Mouse (Mus musculus): ENCODE results near the gene Itpkc. TPM values are rescaled to one million over a fixed set of nuclear protein-coding genes. Genes with fewer than 3 reads are reported as not detected.

Itpkc gene
- polyA plus RNA-seq, 1 experiment, result 6.8 TPM

GRCm38 (mm10) chr7:27174896-27175295, 53.6 kb downstream of the Itpkc start:
- no peaks in the 10 kb centered on the region for H3K27me3 ChIP-seq (replicated peaks; ENCODE audit: control insufficient read depth, insufficient read depth, low read length)
- H3K27ac ChIP-seq (ENCODE audit: insufficient read depth, low read depth, low read length), result no peak overlapping the region
- no peak for DNase-seq
- H3K4me1 ChIP-seq (ENCODE audit: control insufficient read depth, insufficient read depth, low read length), result peaks cover 6% of the 10 kb centered on the region; the same call in 1 of the 2 replicates
- H3K36me3 ChIP-seq (ENCODE audit: control insufficient read depth, insufficient read depth, low read length), result peaks cover 3% of the 10 kb centered on the region
- TF ChIP-seq POLR2A (IDR thresholded peaks at IDR 0.05; ENCODE audit: low read depth, low read length), result no peak
- TF ChIP-seq CTCF (conservative IDR thresholded peaks at IDR 0.05; ENCODE audit: insufficient read depth, insufficient read length, low read depth, low read length), result no peak
- no peak overlapping the region for H3K4me3 ChIP-seq (ENCODE audit: insufficient read depth, low read depth, low read length)
- WGBS, result 74% methylated on average over 7 of the region's 7 CpGs

- no peak for DNase-seq
- Histone ChIP-seq H3K27ac (ENCODE audit: insufficient read depth, low read depth, low read length) (no peak overlapping the region), H3K4me3 (ENCODE audit: insufficient read depth, low read depth, low read length) (no peak overlapping the region), H3K4me1 (ENCODE audit: control insufficient read depth, insufficient read depth, low read length) (peaks cover 2% of the 10 kb centered on the region; the same call in 1 of the 2 replicates), H3K27me3 (replicated peaks; ENCODE audit: control insufficient read depth, insufficient read depth, low read length) (no peaks in the 10 kb centered on the region), H3K36me3 (ENCODE audit: control insufficient read depth, insufficient read depth, low read length) (peaks cover 3% of the 10 kb centered on the region)
- WGBS, result 88% methylated on average over 15 of the region's 15 CpGs
- TF ChIP-seq POLR2A (IDR thresholded peaks at IDR 0.05; ENCODE audit: low read depth, low read length) (no peak), CTCF (conservative IDR thresholded peaks at IDR 0.05; ENCODE audit: insufficient read depth, insufficient read length, low read depth, low read length) (no peak)
Observed at GRCm38 (mm10) chr7:27174496-27174895, 54.0 kb downstream of the Itpkc start.

DNA sequence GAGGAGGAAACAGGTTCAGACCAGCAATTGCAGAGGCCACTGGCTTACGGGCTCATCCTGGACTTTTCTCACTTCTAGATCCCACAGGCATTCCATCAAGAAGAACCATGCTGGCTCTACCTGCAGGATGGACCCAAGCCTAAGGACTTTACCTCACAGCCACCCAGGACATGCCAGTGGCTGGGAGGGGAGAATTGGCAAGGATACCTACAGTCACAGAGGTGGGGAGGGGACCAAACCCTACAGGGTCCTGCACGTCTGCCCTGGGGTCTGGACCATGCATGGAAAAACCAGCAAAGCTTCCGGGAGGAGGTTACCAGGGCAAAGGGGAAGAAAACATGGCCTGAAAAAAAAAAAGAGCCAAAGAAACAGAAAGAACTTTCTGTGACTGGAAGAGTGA, 57.5 kb downstream of the Itpkc start:
- H3K4me3 ChIP-seq (ENCODE audit: insufficient read depth, low read depth, low read length), result no peak overlapping the region
- DNase-seq, result no peak
- no peak overlapping the region for H3K27ac ChIP-seq (ENCODE audit: insufficient read depth, low read depth, low read length)
- no peak for TF ChIP-seq CTCF (conservative IDR thresholded peaks at IDR 0.05; ENCODE audit: insufficient read depth, insufficient read length, low read depth, low read length)
- no peak for TF ChIP-seq POLR2A (IDR thresholded peaks at IDR 0.05; ENCODE audit: low read depth, low read length)
- H3K36me3 ChIP-seq (ENCODE audit: control insufficient read depth, insufficient read depth, low read length), result peaks cover 3% of the 10 kb centered on the region
- 89% methylated on average over 3 of the region's 3 CpGs for WGBS
- H3K4me1 ChIP-seq (ENCODE audit: control insufficient read depth, insufficient read depth, low read length), result peaks cover 14% of the 10 kb centered on the region
- no peaks in the 10 kb centered on the region for H3K27me3 ChIP-seq (replicated peaks; ENCODE audit: control insufficient read depth, insufficient read depth, low read length)

- TF ChIP-seq CTCF (conservative IDR thresholded peaks at IDR 0.05; ENCODE audit: insufficient read depth, insufficient read length, low read depth, low read length) (no peak), POLR2A (IDR thresholded peaks at IDR 0.05; ENCODE audit: low read depth, low read length) (no peak)
- WGBS, result 54% methylated on average over 5 of the region's 5 CpGs
- peak overlapping the region; percentile 21; the same call in 1 of the 2 replicates for H3K27ac ChIP-seq (ENCODE audit: insufficient read depth, low read depth, low read length)
- H3K36me3 ChIP-seq (ENCODE audit: control insufficient read depth, insufficient read depth, low read length), result peaks cover 3% of the 10 kb centered on the region
- peak; percentile 55 for DNase-seq
- no peak overlapping the region; the same call in 1 of the 2 replicates for H3K4me3 ChIP-seq (ENCODE audit: insufficient read depth, low read depth, low read length)
- no peaks in the 10 kb centered on the region for H3K27me3 ChIP-seq (replicated peaks; ENCODE audit: control insufficient read depth, insufficient read depth, low read length)
- H3K4me1 ChIP-seq (ENCODE audit: control insufficient read depth, insufficient read depth, low read length), result peaks cover 26% of the 10 kb centered on the region
Observed at GRCm38 (mm10) chr7:27168371-27168770, 60.1 kb downstream of the Itpkc start.

- TF ChIP-seq POLR2A (IDR thresholded peaks at IDR 0.05; ENCODE audit: low read depth, low read length) (no peak), CTCF (conservative IDR thresholded peaks at IDR 0.05; ENCODE audit: insufficient read depth, insufficient read length, low read depth, low read length) (no peak)
- H3K27ac ChIP-seq (ENCODE audit: insufficient read depth, low read depth, low read length), result peak overlapping the region; percentile 81
- no peaks in the 10 kb centered on the region for H3K27me3 ChIP-seq (replicated peaks; ENCODE audit: control insufficient read depth, insufficient read depth, low read length)
- peak overlapping the region; percentile 46 for H3K4me3 ChIP-seq (ENCODE audit: insufficient read depth, low read depth, low read length)
- H3K36me3 ChIP-seq (ENCODE audit: control insufficient read depth, insufficient read depth, low read length), result peaks cover 2% of the 10 kb centered on the region
- WGBS, result 63% methylated on average over 11 of the region's 11 CpGs
- peaks cover 30% of the 10 kb centered on the region for H3K4me1 ChIP-seq (ENCODE audit: control insufficient read depth, insufficient read depth, low read length)
- DNase-seq, result no peak
Observed at GRCm38 (mm10) chr7:27167475-27168094, 60.9 kb downstream of the Itpkc start.

GRCm38 (mm10) chr7:27166614-27167474, 61.6 kb downstream of the Itpkc start, which contains the start of gene Egln2:
Egln2 (minus strand) TSS chr7:27166802.
- Histone ChIP-seq H3K36me3 (ENCODE audit: control insufficient read depth, insufficient read depth, low read length) (no peaks in the 10 kb centered on the region; the same call in 1 of the 2 replicates), H3K4me1 (ENCODE audit: control insufficient read depth, insufficient read depth, low read length) (peaks cover 30% of the 10 kb centered on the region), H3K27ac (ENCODE audit: insufficient read depth, low read depth, low read length) (peak within 1 kb of the TSS; percentile 97), H3K4me3 (ENCODE audit: insufficient read depth, low read depth, low read length) (peak within 1 kb of the TSS; percentile 93), H3K27me3 (replicated peaks; ENCODE audit: control insufficient read depth, insufficient read depth, low read length) (no peaks in the 10 kb centered on the region)
- peak; percentile 58 for TF ChIP-seq POLR2A (IDR thresholded peaks at IDR 0.05; ENCODE audit: low read depth, low read length)
- TF ChIP-seq CTCF (conservative IDR thresholded peaks at IDR 0.05; ENCODE audit: insufficient read depth, insufficient read length, low read depth, low read length), result no peak
- DNase-seq, result peak; percentile 98
- WGBS, result under 1% methylated on average over 61 of the region's 61 CpGs

DNA sequence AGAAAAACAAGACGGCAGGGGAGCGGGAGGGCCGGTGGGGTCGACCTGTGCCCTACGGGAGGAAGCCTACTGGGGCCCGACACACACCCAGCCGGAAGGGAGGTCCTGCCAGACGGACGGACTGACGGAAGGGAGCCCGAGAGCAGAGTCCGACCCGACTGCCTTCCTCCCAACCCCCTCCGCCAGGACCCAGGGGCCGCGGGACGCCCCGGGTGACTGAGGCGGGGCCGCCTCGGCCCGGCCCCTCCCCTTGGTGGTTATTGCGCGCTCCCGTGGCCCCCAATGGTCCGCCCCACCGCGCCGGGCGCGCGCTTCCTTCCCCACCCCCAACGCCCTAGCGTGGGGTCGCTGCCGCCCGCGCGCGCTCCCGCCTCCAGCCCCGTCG, 62.2 kb downstream of the Itpkc start:
- DNase-seq, result peak; percentile 96
- Histone ChIP-seq H3K36me3 (ENCODE audit: control insufficient read depth, insufficient read depth, low read length) (no peaks in the 10 kb centered on the region; the same call in 1 of the 2 replicates), H3K27ac (ENCODE audit: insufficient read depth, low read depth, low read length) (peak overlapping the region; percentile 97), H3K4me1 (ENCODE audit: control insufficient read depth, insufficient read depth, low read length) (peaks cover 34% of the 10 kb centered on the region), H3K4me3 (ENCODE audit: insufficient read depth, low read depth, low read length) (peak overlapping the region; percentile 93), H3K27me3 (replicated peaks; ENCODE audit: control insufficient read depth, insufficient read depth, low read length) (no peaks in the 10 kb centered on the region)
- TF ChIP-seq CTCF (conservative IDR thresholded peaks at IDR 0.05; ENCODE audit: insufficient read depth, insufficient read length, low read depth, low read length) (no peak), POLR2A (IDR thresholded peaks at IDR 0.05; ENCODE audit: low read depth, low read length) (peak; percentile 54)
- under 1% methylated on average over 43 of the region's 43 CpGs for WGBS

Measured in kidney, adult 2 months (tissue).